Mouse (Mus musculus) heart, adult 9 months (tissue): ENCODE measurements at regions not wholly inside any gene's neighbourhood (a gene's known extent, or its start where the extent isn't known, plus 50 kb on each side); places are given as distances from the start of the nearest gene placed in this dataset.

Source experiments
- DNase-seq, 2 experiments: peaks; one replicate each; pipeline ENCODE4 v3.0.0; 2022; ENCODE audit warnings: low spot score in 2 of 2

DNA sequence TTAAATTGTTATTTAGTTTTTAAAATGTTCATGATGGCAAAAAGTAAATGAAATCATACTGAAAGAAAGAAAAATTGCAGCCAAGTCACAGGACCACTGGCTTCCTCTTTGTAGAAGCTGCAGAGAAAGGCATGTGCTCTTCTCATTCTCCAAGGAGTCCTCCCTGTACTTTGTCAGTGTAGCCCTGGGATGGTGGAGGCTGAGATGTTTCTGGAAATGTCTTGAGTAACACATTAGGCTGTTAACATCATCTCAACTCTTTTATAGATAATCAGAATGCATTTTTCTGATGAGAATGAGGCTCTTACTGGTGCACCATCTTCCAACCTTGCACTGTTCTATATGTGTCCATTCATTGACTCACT lies 128.3 kb upstream of the Tle1 start:
- DNase-seq = no peak

DNA sequence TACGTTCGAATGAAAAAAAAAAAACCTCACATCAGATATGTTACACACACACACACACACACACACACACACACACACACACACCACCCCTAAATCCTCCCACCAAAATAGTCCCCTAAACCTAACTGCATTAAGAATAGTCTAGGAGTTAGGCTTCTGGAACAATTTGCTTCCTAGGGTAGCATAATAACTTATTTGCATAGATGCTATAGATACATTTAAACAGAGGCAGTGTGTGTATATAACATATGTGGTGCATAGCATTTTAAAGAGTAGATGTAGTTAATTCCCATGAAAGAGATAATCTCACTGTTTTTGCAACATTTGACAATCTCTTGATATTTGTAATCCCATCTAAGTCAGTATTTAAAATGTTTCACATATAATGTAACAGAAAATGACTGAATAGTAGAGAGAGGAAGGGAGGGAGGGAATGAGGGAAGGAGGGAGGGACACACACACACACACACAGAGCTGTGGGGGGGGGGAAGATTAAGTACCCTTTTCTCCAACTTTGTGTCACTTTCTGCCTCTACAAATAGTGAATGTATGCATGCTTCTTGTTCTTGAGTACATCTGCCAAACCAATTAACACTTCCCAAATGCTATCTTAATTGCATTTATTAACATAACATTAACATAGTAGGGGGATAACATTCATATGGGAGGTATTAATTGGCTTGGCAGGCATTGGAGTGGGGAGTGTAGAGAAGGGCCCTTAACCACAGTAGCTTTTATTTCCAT lies 127.7 kb upstream of the Tle1 start:
- no peak for DNase-seq

- no peak for DNase-seq
These were observed 124.2 kb upstream of the Tle1 start for GRCm38 (mm10) chr4:72324913-72325312.

GRCm38 (mm10) chr4:72285112-72285675 lies 84.5 kb upstream of the Tle1 start:
- no peak for DNase-seq

- DNase-seq = no peak
These were observed 49.8 kb upstream of the Tle1 start for GRCm38 (mm10) chr4:72250531-72250930.
